Mouse (Mus musculus) left cerebral cortex, postnatal 14 days (tissue): ENCODE results near the gene T. TPM values are rescaled to one million over a fixed set of nuclear protein-coding genes. Genes with fewer than 3 reads are reported as not detected.
"Not testable (repeated sequence)": the region's sequence is repeated elsewhere in the genome, so short reads cannot be mapped to it uniquely, and the experiment has no call there.

Experiments used
- DNase-seq, 2 experiments: peaks; one replicate each; pipeline ENCODE4 v3.0.0; 2021 to 2022; ENCODE audit warnings: low spot score in 2 of 2, mixed read lengths in 1 of 2
- intact Hi-C: fragments of 180-260 bp; cut with DNase I; formaldehyde crosslinking; loops from one replicate; pipeline ENCODE4 v1.15.1; 2025
- long read RNA-seq, 2 experiments: library from polyadenylated mRNA; stranded (forward); transcript quantifications; one replicate each; pipeline ENCODE4 v2.0.0; 2021
- total RNA-seq, 2 experiments: library from RNA; stranded (reverse); gene quantifications; 2 replicates each; pipeline ENCODE4 v1.2.3; 2021

The T gene
- total RNA-seq = not detected
- long read RNA-seq, experiment 1 = 0 reads
- long read RNA-seq, experiment 2 = 0 reads

GRCm38 (mm10) chr17:8433978-8434960 is at the start of gene T:
T (plus strand) TSS chr17:8434423.
- intact Hi-C loops = no loop called here
- no peak for DNase-seq

- intact Hi-C loops = loop anchor here (5.0 kb wide), 2 partner anchors 37 to 212 kb away; no protein-coding TSS in a partner anchor
- DNase-seq = no peak
Observed at GRCm38 (mm10) chr17:8385441-8385840, 48.8 kb upstream of the T start.

- peak in 1 of 2 experiments; percentile 65 for DNase-seq
- intact Hi-C loops = loop anchor here (5.0 kb wide), 2 partner anchors 34 to 209 kb away; no protein-coding TSS in a partner anchor
Observed at GRCm38 (mm10) chr17:8388463-8388862, 45.8 kb upstream of the T start.

GRCm38 (mm10) chr17:8388990-8389789 is 45.0 kb upstream of the T start:
- DNase-seq = no peak
- intact Hi-C loops = loop anchor here (5.0 kb wide), 2 partner anchors 33 to 208 kb away; no protein-coding TSS in a partner anchor

GRCm38 (mm10) chr17:8389790-8390095 is 44.5 kb upstream of the T start:
- intact Hi-C loops = loop anchor here (1.0 to 5.0 kb wide), 3 partner anchors 33 to 208 kb away; no protein-coding TSS in a partner anchor
- DNase-seq = no peak

- intact Hi-C loops = loop anchor here (1.0 kb wide), 1 partner anchor 71 kb away; no protein-coding TSS in a partner anchor
- DNase-seq = no peak
Observed at GRCm38 (mm10) chr17:8390487-8390886, 43.7 kb upstream of the T start.

- no peak for DNase-seq
- intact Hi-C loops = no loop called here
Observed at GRCm38 (mm10) chr17:8396371-8396770, 37.9 kb upstream of the T start.

GRCm38 (mm10) chr17:8397946-8398345 is 36.3 kb upstream of the T start:
- DNase-seq = no peak
- intact Hi-C loops = no loop called here

- intact Hi-C loops = not testable (repeated sequence)
Observed at GRCm38 (mm10) chr17:8403932-8404331, 30.3 kb upstream of the T start.

GRCm38 (mm10) chr17:8406285-8406684 is 27.9 kb upstream of the T start:
- DNase-seq = no peak
- intact Hi-C loops = no loop called here

More at GRCm38 (mm10) chr17:8403932-8404331, 30.3 kb upstream of the T start:
- DNase-seq = not testable (repeated sequence)

- intact Hi-C loops, DNase-seq: not testable (repeated sequence)
Observed at GRCm38 (mm10) chr17:8408002-8408401, 26.2 kb upstream of the T start.

GRCm38 (mm10) chr17:8408589-8409295 is 25.5 kb upstream of the T start:
- intact Hi-C loops = no loop called here
- no peak for DNase-seq

- DNase-seq = no peak
- intact Hi-C loops = no loop called here
Observed at GRCm38 (mm10) chr17:8410330-8410729, 23.9 kb upstream of the T start.

- intact Hi-C loops = no loop called here
- no peak for DNase-seq
Observed at GRCm38 (mm10) chr17:8413656-8414055, 20.6 kb upstream of the T start.

- intact Hi-C loops = no loop called here
Observed at GRCm38 (mm10) chr17:8415533-8415932, 18.7 kb upstream of the T start.

GRCm38 (mm10) chr17:8416865-8417264 is 17.4 kb upstream of the T start:
- intact Hi-C loops = no loop called here
- DNase-seq = no peak

More at GRCm38 (mm10) chr17:8415533-8415932, 18.7 kb upstream of the T start:
- no peak for DNase-seq

- intact Hi-C loops = loop anchor here (5.0 kb wide), 1 partner anchor 33 kb away; no protein-coding TSS in a partner anchor
Observed at GRCm38 (mm10) chr17:8420739-8421138, 13.5 kb upstream of the T start.

GRCm38 (mm10) chr17:8421517-8421916 is 12.7 kb upstream of the T start:
- intact Hi-C loops = loop anchor here (5.0 kb wide), 1 partner anchor 34 kb away; no protein-coding TSS in a partner anchor

More at GRCm38 (mm10) chr17:8420739-8421138, 13.5 kb upstream of the T start:
- DNase-seq = peak in 1 of 2 experiments; percentile 25

GRCm38 (mm10) chr17:8423283-8423682 is 10.9 kb upstream of the T start:
- intact Hi-C loops = loop anchor here (5.0 kb wide), 1 partner anchor 36 kb away; no protein-coding TSS in a partner anchor
- peak in 1 of 2 experiments; percentile 45 for DNase-seq

More at GRCm38 (mm10) chr17:8421517-8421916, 12.7 kb upstream of the T start:
- DNase-seq = no peak
